Mouse (Mus musculus) heart, embryonic 11.5 days (tissue): Measurements from ENCODE around the gene Fancf. TPM values are rescaled to one million over a fixed set of nuclear protein-coding genes. Genes with fewer than 3 reads are reported as not detected.
A peak's percentile ranks its signal among the peaks of the same experiment; 100 is the strongest.

Source experiments
- ATAC-seq: fragments of 200-750 bp; cut with Nextera tagmentation; replicated peaks from 2 replicates; pipeline ENCODE4 v1.8.0; 2017; ENCODE audit warnings: moderate library complexity; ENCODE audit not compliant: insufficient number of reproducible peaks, low FRiP score, low TSS enrichment
- H3K27ac ChIP-seq: fragments of 300-500 bp; sonication (generic); 2 replicates; pipeline ENCODE4 v1.5.1; 2014; ENCODE audit warnings: mild to moderate bottlenecking, low read depth, low read length
- H3K27me3 ChIP-seq: fragments of 300-500 bp; sonication (generic); 2 replicates; pipeline ENCODE4 v1.6.1; 2014; ENCODE audit warnings: mild to moderate bottlenecking, low read length, mixed read lengths; ENCODE audit not compliant: control insufficient read depth, insufficient read depth
- H3K36me3 ChIP-seq: fragments of 300-500 bp; sonication (generic); 2 replicates; pipeline ENCODE4 v1.6.1; 2014; ENCODE audit warnings: mild to moderate bottlenecking, low read length, moderate library complexity, mixed read lengths; ENCODE audit not compliant: control insufficient read depth, insufficient read depth
- H3K4me1 ChIP-seq: fragments of 300-500 bp; sonication (generic); 2 replicates; pipeline ENCODE4 v1.6.1; 2014; ENCODE audit warnings: low read length; ENCODE audit not compliant: control insufficient read depth, insufficient read depth
- H3K4me2 ChIP-seq: fragments of 300-500 bp; sonication (generic); 2 replicates; pipeline ENCODE4 v1.6.1; 2014; ENCODE audit warnings: mild to moderate bottlenecking, moderate library complexity
- H3K4me3 ChIP-seq: fragments of 300-500 bp; sonication (generic); 2 replicates; pipeline ENCODE4 v1.5.1; 2014; ENCODE audit warnings: low read depth, low read length
- H3K9ac ChIP-seq: fragments of 300-500 bp; sonication (generic); 2 replicates; pipeline ENCODE4 v1.6.1; 2014; ENCODE audit warnings: mild to moderate bottlenecking, low read depth, low read length, moderate library complexity
- H3K9me3 ChIP-seq: fragments of 300-500 bp; sonication (generic); replicated peaks from 2 replicates; pipeline ENCODE4 v1.6.1; 2016; ENCODE audit warnings: low read length; ENCODE audit not compliant: control insufficient read depth
- WGBS: fragments of 180-500 bp; shearing (Covaris S2); extraction: QIAGEN DNeasy Blood & Tissue Kit; methylation state at CpG from one replicate; pipeline ENCODE4 v1.1.7; 2014; ENCODE audit not compliant: insufficient replicate concordance; 5-methylcytosine and 5-hydroxymethylcytosine counted together
- polyA plus RNA-seq: library from polyadenylated mRNA; unstranded; fragments of >200 nt; fragmentation: Nextera tagmentation; extraction: Ambion mirVana; gene quantifications from 2 replicates; pipeline ENCODE4 v1.2.1, GENCODE M21; 2014

Fancf gene
- polyA plus RNA-seq, 1 experiment from 2014 or later = 8.6 TPM

DNA sequence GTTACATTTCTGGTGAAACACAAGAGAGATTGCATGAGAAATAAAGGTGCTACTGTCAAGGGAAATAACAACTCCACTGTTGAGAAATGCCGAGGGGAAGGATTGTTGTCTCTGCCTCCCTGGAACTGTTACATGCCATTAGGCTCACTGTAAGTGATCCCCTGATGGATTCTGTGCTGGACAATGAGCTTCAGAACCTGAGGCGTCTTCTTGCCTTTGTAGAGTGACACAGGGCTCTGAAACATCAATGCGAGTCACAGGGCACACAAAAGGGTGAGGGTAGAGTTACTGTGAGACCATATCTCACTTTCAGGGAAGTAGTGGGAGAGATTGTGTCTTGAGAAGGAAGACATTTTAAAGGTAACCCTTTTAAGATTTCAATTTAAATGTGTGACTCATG is 23.3 kb upstream of the Fancf start:
- no peak overlapping the region for H3K9ac ChIP-seq
- H3K27ac ChIP-seq = no peak overlapping the region
- H3K4me2 ChIP-seq = no peak overlapping the region
- no peak overlapping the region for H3K4me3 ChIP-seq
- H3K27me3 ChIP-seq = no peaks in the 10 kb centered on the region
- WGBS = 68% methylated on average over 3 of the region's 3 CpGs
- no peaks in the 10 kb centered on the region for H3K4me1 ChIP-seq
- no peaks in the 10 kb centered on the region for H3K36me3 ChIP-seq
- no peaks in the 10 kb centered on the region for H3K9me3 ChIP-seq
- no peak for ATAC-seq

DNA sequence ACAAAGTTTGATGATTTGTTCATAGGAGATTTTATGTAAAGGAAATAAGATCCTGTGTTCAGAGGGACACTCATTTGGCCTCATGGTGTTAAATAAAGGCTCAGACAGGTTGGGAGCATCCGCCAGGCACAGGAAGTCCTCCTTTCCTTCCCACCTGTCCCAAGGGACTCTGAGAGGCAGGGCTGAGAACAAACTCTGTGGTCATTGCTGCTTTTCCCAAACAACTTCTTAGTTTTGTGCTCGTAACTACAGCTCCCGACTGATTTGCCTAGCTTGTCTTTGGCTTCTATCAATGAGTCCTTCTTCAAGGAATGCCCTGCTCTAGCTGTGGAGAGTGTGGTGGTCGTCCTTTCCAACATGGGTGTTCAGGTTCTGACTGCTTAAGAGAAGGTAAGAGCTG is 18.1 kb upstream of the Fancf start:
- 70% methylated on average over 4 of the region's 4 CpGs for WGBS
- H3K4me2 ChIP-seq = no peak overlapping the region
- no peaks in the 10 kb centered on the region for H3K36me3 ChIP-seq
- H3K27me3 ChIP-seq = no peaks in the 10 kb centered on the region
- no peak overlapping the region for H3K27ac ChIP-seq
- H3K4me1 ChIP-seq = peaks cover 9% of the 10 kb centered on the region
- no peak overlapping the region for H3K4me3 ChIP-seq
- no peaks in the 10 kb centered on the region for H3K9me3 ChIP-seq
- ATAC-seq = no peak
- no peak overlapping the region for H3K9ac ChIP-seq

DNA sequence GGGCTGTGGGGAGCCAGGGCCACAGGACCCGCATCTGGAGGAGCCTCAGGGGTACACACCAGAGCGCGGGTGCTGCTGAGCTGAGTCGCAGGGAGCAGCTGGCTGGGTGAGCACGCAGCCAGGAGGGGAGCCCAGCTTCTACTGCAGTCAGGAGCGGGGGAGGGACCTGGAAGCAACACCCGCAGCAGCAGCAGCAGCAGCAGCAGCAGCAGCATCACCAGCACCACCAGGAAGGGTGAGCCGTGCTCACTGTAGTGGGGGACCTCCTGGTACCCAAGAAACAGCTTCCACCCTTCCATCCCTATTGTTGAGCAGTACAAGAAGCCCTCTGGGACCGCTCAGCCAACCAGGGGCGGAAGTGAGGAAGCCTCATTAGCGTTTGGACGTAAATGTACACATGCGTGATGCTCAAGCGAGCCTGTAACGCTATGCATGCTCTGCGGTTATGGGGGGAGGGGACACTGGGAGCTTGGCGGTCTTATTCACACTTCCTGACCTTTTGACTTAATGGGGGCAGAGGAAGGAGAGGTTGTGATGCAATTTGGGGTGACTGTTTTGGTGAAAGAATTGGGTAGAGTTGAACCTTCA is 17.2 kb upstream of the Fancf start:
- Histone ChIP-seq H3K9me3 (no peaks in the 10 kb centered on the region), H3K4me1 (peaks cover 9% of the 10 kb centered on the region), H3K27ac (peak overlapping the region; percentile 35; the same call in 1 of the 2 replicates), H3K27me3 (no peaks in the 10 kb centered on the region), H3K36me3 (no peaks in the 10 kb centered on the region), H3K4me2 (peak overlapping the region; percentile 94), H3K4me3 (peak overlapping the region; percentile 55), H3K9ac (peak overlapping the region; percentile 75)
- peak; percentile 78 for ATAC-seq
- 2% methylated on average over 17 of the region's 17 CpGs for WGBS

DNA sequence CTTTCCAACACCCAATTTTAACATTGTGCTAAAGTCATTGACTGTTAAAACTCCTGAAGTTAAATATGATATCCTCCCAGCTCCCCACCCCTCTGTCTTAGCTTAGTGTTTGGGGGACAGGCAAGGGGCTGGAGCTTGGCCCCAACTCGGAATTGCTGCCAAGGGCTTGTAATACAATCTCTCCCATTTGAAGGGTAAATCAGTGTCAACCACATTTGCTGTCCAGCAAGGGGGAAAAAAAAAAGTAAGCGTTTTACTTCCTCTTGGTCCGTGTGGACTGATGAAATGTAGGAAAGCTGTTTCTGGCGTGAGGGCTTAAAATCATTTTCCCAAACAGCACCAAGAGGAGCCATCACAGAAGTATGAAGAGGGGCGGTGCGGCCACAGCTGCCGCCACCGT is 16.7 kb upstream of the Fancf start:
- peak; percentile 18; the same call in 1 of the 2 replicates for ATAC-seq
- H3K27ac ChIP-seq = peak overlapping the region; percentile 35; the same call in 1 of the 2 replicates

DNA sequence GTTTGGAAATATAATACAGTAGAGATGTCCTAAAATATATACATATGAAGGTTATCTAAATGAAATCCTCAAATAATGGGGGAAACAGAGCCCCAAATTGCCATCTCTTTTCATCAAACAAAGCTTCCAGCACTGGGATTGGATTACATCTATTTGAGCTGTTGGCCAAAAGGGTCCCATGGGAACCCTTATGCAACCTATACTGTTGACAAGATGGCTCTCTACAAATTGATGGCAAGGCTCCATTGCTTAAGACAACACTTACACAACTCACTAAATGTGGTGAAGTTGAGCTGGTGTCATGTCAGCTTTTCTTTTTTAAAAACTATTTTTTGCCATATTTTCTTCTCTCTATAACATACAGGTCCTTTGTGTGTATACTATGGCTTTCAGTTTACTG is 14.2 kb upstream of the Fancf start:
- no peak overlapping the region for H3K9ac ChIP-seq
- no peaks in the 10 kb centered on the region for H3K36me3 ChIP-seq
- H3K4me2 ChIP-seq = no peak overlapping the region

More for the DNA sequence above, 16.7 kb upstream of the Fancf start:
- 3% methylated on average over 8 of the region's 8 CpGs for WGBS
- Histone ChIP-seq H3K4me2 (peak overlapping the region; percentile 94), H3K4me1 (peaks cover 9% of the 10 kb centered on the region), H3K4me3 (peak overlapping the region; percentile 55), H3K36me3 (no peaks in the 10 kb centered on the region), H3K9me3 (no peaks in the 10 kb centered on the region), H3K27me3 (no peaks in the 10 kb centered on the region), H3K9ac (peak overlapping the region; percentile 75)

DNA sequence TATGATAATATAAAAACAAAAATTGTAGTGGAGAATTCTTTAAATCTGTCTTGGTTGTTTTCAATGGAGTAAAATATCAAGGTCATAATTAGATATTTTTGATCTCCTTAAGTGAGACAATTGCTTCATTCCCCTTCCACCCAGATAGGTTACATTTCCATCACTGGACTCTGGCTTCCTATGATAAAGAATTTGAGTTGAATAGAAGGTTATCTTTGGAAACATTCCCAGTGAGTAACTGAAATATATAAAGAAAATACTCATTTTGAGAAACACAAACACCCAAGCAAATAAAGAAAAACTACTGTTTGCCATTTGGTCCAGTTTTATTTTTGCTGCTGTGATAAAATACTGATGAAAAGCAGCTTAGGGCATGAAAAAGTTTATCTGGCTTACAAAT is 10.5 kb upstream of the Fancf start:
- ATAC-seq = no peak

More for the DNA sequence above, 14.2 kb upstream of the Fancf start:
- no peak for ATAC-seq
- Histone ChIP-seq H3K9me3 (no peaks in the 10 kb centered on the region), H3K4me3 (no peak overlapping the region), H3K27me3 (no peaks in the 10 kb centered on the region), H3K4me1 (peaks cover 9% of the 10 kb centered on the region), H3K27ac (no peak overlapping the region)

DNA sequence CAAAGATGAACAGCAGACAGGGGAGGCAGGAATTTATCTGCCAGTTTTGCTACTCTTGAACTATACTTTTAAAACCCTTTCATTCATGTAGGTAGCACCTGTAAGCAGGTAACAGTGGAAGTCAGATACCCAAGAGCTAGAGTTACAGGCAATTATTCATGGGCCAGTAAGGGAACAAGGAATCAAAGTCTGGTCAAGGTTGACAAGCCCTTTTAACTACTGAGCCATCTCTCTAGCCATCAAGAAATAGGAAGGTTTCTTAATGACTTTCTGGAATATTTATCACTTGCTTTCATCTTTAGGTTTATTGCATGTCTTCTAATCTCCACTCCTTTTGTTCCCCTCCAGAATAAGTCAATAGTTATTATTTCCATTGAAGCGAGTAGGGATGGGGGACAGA is 10.0 kb upstream of the Fancf start:
- 83% methylated on average over 1 of the region's 1 CpGs for WGBS
- H3K9me3 ChIP-seq = no peaks in the 10 kb centered on the region
- no peaks in the 10 kb centered on the region for H3K4me1 ChIP-seq
- no peak overlapping the region for H3K4me2 ChIP-seq
- no peak overlapping the region for H3K4me3 ChIP-seq
- no peaks in the 10 kb centered on the region for H3K27me3 ChIP-seq
- no peak for ATAC-seq
- no peaks in the 10 kb centered on the region for H3K36me3 ChIP-seq
- H3K9ac ChIP-seq = no peak overlapping the region
- no peak overlapping the region for H3K27ac ChIP-seq

More for the DNA sequence above, 10.5 kb upstream of the Fancf start:
- Histone ChIP-seq H3K36me3 (no peaks in the 10 kb centered on the region), H3K9me3 (no peaks in the 10 kb centered on the region), H3K9ac (no peak overlapping the region), H3K27me3 (no peaks in the 10 kb centered on the region), H3K4me2 (no peak overlapping the region), H3K27ac (no peak overlapping the region), H3K4me1 (no peaks in the 10 kb centered on the region), H3K4me3 (no peak overlapping the region)

DNA sequence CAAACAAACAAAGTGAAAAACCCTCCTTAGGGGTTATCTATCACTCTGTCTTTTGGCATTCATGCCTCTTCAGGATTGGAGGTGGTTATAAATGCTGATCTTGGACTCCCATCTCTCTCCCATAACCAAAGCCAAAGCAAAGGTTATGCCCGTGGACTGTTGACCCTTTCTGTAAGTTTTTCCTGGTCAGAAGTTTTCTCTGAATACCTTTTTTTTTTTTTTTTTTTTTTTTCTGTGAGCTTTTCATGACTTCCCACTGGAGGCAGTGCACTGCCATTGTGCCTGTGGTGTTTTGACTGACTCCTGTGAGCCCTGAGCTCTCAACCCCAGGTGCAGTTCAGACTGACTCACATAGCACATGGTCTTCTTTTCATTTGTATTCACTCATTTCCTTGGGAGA is 5.9 kb upstream of the Fancf start:
- no peak for ATAC-seq
- H3K27ac ChIP-seq = no peak overlapping the region
- 90% methylated on average over 1 of the region's 1 CpGs for WGBS
- no peaks in the 10 kb centered on the region for H3K9me3 ChIP-seq
- H3K4me2 ChIP-seq = no peak overlapping the region
- H3K9ac ChIP-seq = no peak overlapping the region
- H3K4me3 ChIP-seq = no peak overlapping the region
- H3K36me3 ChIP-seq = no peaks in the 10 kb centered on the region
- no peaks in the 10 kb centered on the region for H3K4me1 ChIP-seq
- H3K27me3 ChIP-seq = no peaks in the 10 kb centered on the region

DNA sequence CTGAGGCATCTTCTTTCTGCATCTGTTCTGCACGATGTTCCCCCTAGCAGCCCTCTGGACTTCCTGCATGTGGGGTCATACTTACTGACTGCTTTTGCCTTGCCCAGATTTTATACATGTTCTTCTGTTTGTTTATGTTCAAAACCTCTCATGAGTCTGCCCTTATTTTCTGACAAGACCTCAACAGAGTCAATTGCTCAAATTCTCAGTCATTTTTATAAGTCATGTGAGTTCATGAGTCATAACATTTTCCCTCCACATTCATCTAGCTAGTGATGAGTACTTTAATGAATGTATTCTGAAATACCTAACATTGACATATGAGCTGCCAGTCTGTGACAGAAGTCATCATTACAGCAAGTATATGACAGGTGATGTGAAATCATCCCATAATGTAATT is 3.3 kb upstream of the Fancf start:
- H3K9me3 ChIP-seq = no peaks in the 10 kb centered on the region
- no peak overlapping the region for H3K27ac ChIP-seq
- no peak overlapping the region for H3K4me2 ChIP-seq
- no peak for ATAC-seq
- peaks cover 5% of the 10 kb centered on the region for H3K4me1 ChIP-seq
- no peak overlapping the region for H3K9ac ChIP-seq
- no peaks in the 10 kb centered on the region for H3K27me3 ChIP-seq
- H3K4me3 ChIP-seq = no peak overlapping the region
- H3K36me3 ChIP-seq = no peaks in the 10 kb centered on the region; the same call in 1 of the 2 replicates
- WGBS = 75% methylated on average over 1 of the region's 1 CpGs
